Mouse (Mus musculus): ENCODE measurements around the gene Ngp. TPM values are rescaled to one million over a fixed set of nuclear protein-coding genes. Genes with fewer than 3 reads are reported as not detected.
A peak's percentile ranks its signal among the peaks of the same experiment; 100 is the strongest.

The Ngp gene
- polyA plus RNA-seq, 1 experiment from 2014 or later, result 8.5 TPM

DNA sequence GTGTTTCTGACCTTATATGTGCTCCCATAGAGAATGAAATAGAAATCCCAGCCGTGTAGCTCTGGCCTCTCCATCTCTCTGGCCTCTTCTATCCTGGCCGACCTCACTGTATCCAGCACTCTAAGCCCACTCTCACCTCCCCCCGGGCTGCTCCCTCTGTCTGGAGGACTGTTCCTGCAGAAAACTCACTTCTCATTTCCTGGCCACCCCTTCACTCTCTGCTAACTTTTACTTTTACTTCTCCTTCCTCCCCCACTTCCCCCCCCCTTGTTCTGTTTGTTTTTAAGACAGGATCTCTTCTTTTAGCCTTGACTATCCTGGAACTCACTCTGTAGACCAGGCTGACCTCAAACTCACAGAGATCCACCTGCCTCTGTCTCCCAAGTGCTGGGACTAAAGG is 33.0 kb downstream of the Ngp start:
- H3K4me3 ChIP-seq (ENCODE audit: low read length), result no peak overlapping the region
- H3K4me1 ChIP-seq (ENCODE audit: control insufficient read depth, insufficient read depth, low read length), result 0 out of 2 replicates have a peak, but pooled peaks cover 2% of the 10 kb centered on the region
- H3K27me3 ChIP-seq (replicated peaks; ENCODE audit: control insufficient read depth, insufficient read depth, low read length), result no peaks in the 10 kb centered on the region
- no peaks in the 10 kb centered on the region for H3K9me3 ChIP-seq (ENCODE audit: control insufficient read depth, low read length)
- H3K27ac ChIP-seq (ENCODE audit: low read length), result no peak overlapping the region
- H3K36me3 ChIP-seq (ENCODE audit: control insufficient read depth, insufficient read depth, low read length), result no peaks in the 10 kb centered on the region
- no peak overlapping the region for H3K9ac ChIP-seq (ENCODE audit: low read depth, low read length)
- no peak for ATAC-seq
- H3K4me2 ChIP-seq (ENCODE audit: low read depth, low read length), result no peak overlapping the region
- 72% methylated on average over 3 of the region's 3 CpGs for WGBS

DNA sequence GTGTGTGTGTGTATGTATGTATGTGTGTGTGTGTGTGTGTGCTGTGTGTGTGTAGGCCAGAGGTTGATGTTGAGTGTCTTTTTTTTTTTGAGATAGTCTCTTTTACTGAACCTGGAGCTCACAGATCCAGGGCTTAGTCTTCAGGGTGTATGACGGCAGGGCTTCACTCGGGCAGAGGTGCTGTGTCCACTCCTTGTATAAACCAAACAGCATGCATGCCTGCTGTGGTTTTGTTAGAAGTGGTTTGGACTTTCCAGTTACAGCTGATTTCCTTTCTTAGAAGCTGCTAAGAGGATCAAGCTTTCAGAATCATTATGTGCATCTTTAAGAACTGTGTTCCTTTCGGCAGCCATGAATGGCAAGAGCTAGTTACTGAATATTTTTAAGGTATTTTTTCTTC is 38.4 kb downstream of the Ngp start:
- 84% methylated on average over 3 of the region's 3 CpGs for WGBS
- no peaks in the 10 kb centered on the region for H3K9me3 ChIP-seq (ENCODE audit: control insufficient read depth, low read length)

DNA sequence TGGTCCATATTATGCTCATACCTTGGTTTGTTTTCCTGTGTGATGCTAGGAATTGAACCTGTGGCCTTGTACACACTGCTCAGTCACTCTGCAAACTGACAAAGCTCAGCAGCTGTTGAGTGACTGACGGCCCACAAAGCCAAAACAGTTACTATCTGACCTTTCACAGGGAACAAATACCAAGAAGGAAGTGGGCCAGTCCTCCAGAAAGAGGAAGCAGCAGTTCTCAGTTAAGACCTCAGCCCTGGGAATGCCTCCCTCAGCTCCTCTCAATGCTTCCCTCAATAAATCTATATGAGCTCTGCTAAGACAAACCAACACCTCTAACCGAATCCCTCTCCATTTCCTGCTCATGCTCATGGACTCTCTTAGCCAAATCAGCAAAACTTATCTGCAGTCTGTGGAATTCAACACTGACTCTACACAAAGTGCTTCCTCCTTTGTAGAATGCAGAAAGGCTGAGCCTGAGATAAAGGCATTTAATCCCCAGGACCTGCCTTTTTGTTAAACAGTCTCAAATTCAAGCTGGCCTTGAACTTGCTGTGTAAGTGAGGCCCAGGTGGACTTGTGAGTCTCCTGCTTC is 39.7 kb downstream of the Ngp start:
- Histone ChIP-seq H3K4me3 (ENCODE audit: low read length) (no peak overlapping the region), H3K4me1 (ENCODE audit: control insufficient read depth, insufficient read depth, low read length) (no peaks in the 10 kb centered on the region), H3K27ac (ENCODE audit: low read length) (peak overlapping the region; percentile 52), H3K27me3 (replicated peaks; ENCODE audit: control insufficient read depth, insufficient read depth, low read length) (no peaks in the 10 kb centered on the region), H3K9me3 (ENCODE audit: control insufficient read depth, low read length) (no peaks in the 10 kb centered on the region), H3K36me3 (ENCODE audit: control insufficient read depth, insufficient read depth, low read length) (no peaks in the 10 kb centered on the region), H3K4me2 (ENCODE audit: low read depth, low read length) (no peak overlapping the region), H3K9ac (ENCODE audit: low read depth, low read length) (no peak overlapping the region)
- WGBS, result 30% methylated on average over 2 of the region's 2 CpGs
- ATAC-seq, result peak; percentile 57

More for the DNA sequence above, 38.4 kb downstream of the Ngp start:
- no peak for ATAC-seq
- Histone ChIP-seq H3K9ac (ENCODE audit: low read depth, low read length) (no peak overlapping the region), H3K27me3 (replicated peaks; ENCODE audit: control insufficient read depth, insufficient read depth, low read length) (no peaks in the 10 kb centered on the region), H3K4me3 (ENCODE audit: low read length) (no peak overlapping the region), H3K27ac (ENCODE audit: low read length) (no peak overlapping the region), H3K4me2 (ENCODE audit: low read depth, low read length) (no peak overlapping the region), H3K4me1 (ENCODE audit: control insufficient read depth, insufficient read depth, low read length) (no peaks in the 10 kb centered on the region), H3K36me3 (ENCODE audit: control insufficient read depth, insufficient read depth, low read length) (no peaks in the 10 kb centered on the region)

DNA sequence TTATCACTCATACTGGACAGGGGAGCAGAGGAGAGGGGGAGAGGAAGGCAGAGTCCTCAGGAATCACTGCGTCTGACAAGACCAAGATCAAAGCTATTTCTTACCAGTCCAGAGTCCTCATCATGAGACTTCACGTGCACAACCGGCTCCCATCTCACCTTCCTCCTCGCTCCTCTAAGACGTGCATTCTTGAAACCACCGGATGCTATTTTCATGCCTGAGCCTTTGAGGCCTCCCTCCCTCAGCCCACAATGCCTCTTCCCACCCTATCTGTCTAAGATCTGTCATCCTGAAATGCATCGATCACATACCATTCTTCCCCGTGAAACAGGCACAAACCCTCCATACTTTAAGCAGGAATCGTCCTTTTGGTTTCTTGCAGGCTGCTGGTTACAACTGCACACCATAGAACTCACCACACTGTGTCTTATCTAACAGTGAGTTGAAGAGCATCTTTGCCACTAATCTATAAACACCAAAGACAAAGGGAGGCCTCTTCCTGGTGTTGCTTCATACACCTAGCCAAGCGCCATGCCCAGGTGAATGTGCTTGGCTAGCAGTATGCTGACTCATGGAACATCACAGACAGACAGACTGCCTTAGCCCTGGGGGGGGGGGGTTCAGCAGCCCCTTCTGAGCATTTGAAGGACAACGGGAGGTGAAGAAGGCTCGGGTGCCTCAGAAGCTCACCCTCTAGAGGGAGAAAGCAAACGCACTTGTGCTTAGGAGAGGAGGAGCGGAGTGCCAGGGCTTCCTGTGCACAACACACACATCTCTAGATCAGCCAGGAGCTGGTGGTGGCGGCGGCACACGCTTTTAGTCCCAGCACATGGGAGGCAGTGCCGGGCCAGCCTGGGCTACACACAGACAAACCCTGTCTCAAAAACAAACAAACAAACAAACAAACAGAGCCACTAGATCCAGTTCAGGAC is 41.6 kb downstream of the Ngp start:
- Histone ChIP-seq H3K27ac (ENCODE audit: low read length) (no peak overlapping the region), H3K4me1 (ENCODE audit: control insufficient read depth, insufficient read depth, low read length) (no peaks in the 10 kb centered on the region), H3K4me3 (ENCODE audit: low read length) (no peak overlapping the region), H3K9me3 (ENCODE audit: control insufficient read depth, low read length) (no peaks in the 10 kb centered on the region), H3K4me2 (ENCODE audit: low read depth, low read length) (no peak overlapping the region), H3K9ac (ENCODE audit: low read depth, low read length) (no peak overlapping the region), H3K27me3 (replicated peaks; ENCODE audit: control insufficient read depth, insufficient read depth, low read length) (no peaks in the 10 kb centered on the region), H3K36me3 (ENCODE audit: control insufficient read depth, insufficient read depth, low read length) (no peaks in the 10 kb centered on the region)
- 85% methylated on average over 18 of the region's 18 CpGs for WGBS
- ATAC-seq, result 0 out of 2 replicates have a peak, but pooled peaks have one; percentile 51

DNA sequence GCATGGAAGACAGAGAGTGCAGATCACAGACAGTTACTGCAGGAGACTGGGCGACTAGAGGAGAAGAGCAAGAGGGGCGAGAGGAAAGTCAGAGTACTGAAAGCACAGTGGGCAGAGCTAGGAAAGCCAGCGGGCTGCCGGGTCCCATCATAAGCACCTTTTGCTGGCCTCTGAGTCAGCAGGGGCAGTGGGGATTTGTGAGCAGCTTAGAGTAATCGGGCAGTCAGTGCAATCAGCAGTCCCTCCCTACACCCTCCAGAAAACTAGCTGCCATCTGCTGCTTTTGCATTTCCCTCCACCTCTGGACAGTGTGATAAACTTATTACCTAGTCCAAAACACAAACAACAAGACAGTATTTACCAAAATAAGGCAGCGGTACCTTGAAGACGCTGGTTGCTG is 42.8 kb downstream of the Ngp start:
- H3K4me1 ChIP-seq (ENCODE audit: control insufficient read depth, insufficient read depth, low read length), result no peaks in the 10 kb centered on the region
- 67% methylated on average over 7 of the region's 7 CpGs for WGBS
- H3K27ac ChIP-seq (ENCODE audit: low read length), result no peak overlapping the region
- ATAC-seq, result no peak
- no peaks in the 10 kb centered on the region for H3K36me3 ChIP-seq (ENCODE audit: control insufficient read depth, insufficient read depth, low read length)
- H3K9ac ChIP-seq (ENCODE audit: low read depth, low read length), result no peak overlapping the region
- H3K4me2 ChIP-seq (ENCODE audit: low read depth, low read length), result no peak overlapping the region
- no peaks in the 10 kb centered on the region for H3K9me3 ChIP-seq (ENCODE audit: control insufficient read depth, low read length)
- no peaks in the 10 kb centered on the region for H3K27me3 ChIP-seq (replicated peaks; ENCODE audit: control insufficient read depth, insufficient read depth, low read length)
- H3K4me3 ChIP-seq (ENCODE audit: low read length), result no peak overlapping the region

DNA sequence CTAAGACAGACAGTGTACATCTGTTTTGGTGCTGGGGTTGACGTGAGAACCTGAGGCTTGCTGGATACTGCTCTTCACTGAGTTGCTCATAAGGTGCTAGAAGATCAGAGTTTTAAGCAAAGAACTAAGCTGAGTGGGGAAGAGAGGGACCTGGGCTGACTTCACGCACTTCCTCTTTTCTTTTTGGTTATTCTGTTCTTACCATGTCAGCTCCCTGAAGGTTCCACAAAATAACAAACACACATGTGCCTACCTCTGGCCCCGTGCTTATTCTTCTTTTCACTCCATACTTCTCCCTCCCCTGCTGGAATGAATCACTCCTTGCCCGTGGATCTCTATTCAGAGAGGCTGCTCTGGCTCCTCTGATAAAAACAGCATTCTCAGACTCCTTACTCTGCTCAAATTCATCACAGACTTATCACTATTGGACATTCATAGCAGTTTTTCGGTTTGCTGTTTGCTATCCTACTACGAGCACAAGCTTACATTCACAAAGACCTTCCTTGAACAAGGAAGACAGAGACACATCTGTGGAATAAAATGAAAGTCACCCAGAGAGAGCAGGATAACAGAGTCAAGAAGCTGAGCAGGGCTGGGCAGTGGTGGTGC is 44.5 kb downstream of the Ngp start:
- Histone ChIP-seq H3K4me2 (ENCODE audit: low read depth, low read length) (no peak overlapping the region), H3K9ac (ENCODE audit: low read depth, low read length) (no peak overlapping the region), H3K9me3 (ENCODE audit: control insufficient read depth, low read length) (no peaks in the 10 kb centered on the region), H3K4me3 (ENCODE audit: low read length) (no peak overlapping the region), H3K27ac (ENCODE audit: low read length) (no peak overlapping the region), H3K4me1 (ENCODE audit: control insufficient read depth, insufficient read depth, low read length) (no peaks in the 10 kb centered on the region), H3K36me3 (ENCODE audit: control insufficient read depth, insufficient read depth, low read length) (no peaks in the 10 kb centered on the region), H3K27me3 (replicated peaks; ENCODE audit: control insufficient read depth, insufficient read depth, low read length) (no peaks in the 10 kb centered on the region)
- WGBS, result 93% methylated on average over 6 of the region's 6 CpGs
- ATAC-seq, result no peak

DNA sequence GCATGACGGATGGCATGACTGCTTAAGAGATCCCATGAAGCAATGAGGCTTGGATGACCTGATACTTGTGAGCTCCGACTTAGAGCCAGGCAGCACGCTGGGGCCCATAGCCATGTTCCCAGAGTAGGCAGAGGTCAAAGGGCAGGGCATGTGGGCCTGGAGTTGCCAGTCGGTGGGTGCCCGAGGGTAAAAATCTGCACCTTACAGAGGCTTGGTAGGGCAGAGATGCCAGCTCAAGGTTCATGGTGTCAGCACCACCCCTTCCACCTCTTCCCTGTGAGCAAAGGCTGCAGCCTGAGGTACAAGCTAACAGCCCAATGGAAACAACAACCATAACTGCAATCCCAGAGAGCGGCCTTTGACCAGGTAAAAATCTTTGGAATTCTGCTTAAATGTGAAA is 45.8 kb downstream of the Ngp start:
- Histone ChIP-seq H3K9ac (ENCODE audit: low read depth, low read length) (no peak overlapping the region), H3K4me2 (ENCODE audit: low read depth, low read length) (no peak overlapping the region), H3K4me1 (ENCODE audit: control insufficient read depth, insufficient read depth, low read length) (no peaks in the 10 kb centered on the region), H3K9me3 (ENCODE audit: control insufficient read depth, low read length) (no peaks in the 10 kb centered on the region), H3K27me3 (replicated peaks; ENCODE audit: control insufficient read depth, insufficient read depth, low read length) (no peaks in the 10 kb centered on the region), H3K4me3 (ENCODE audit: low read length) (no peak overlapping the region), H3K27ac (ENCODE audit: low read length) (no peak overlapping the region), H3K36me3 (ENCODE audit: control insufficient read depth, insufficient read depth, low read length) (no peaks in the 10 kb centered on the region)
- 90% methylated on average over 6 of the region's 6 CpGs for WGBS
- ATAC-seq, result no peak

DNA sequence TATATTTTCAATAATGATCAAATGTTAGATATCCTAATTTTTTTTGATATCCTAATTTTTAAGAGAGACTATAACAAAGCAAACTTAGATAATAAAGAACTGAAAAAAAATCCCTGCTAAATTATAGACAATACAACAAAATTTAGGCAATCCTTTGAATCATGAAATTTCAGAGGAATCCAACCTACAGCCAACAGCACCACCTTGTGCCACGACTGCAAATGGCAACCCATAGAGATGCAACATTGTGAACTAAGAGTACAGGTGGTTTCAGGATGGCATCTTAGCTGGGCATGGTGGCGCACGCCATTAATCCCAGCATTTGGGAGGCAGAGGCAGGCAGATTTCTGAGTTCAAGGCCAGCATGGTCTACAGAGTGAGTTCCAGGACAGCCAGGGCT is 46.6 kb downstream of the Ngp start:
- H3K4me1 ChIP-seq (ENCODE audit: control insufficient read depth, insufficient read depth, low read length), result no peaks in the 10 kb centered on the region
- no peak overlapping the region for H3K9ac ChIP-seq (ENCODE audit: low read depth, low read length)
- H3K4me3 ChIP-seq (ENCODE audit: low read length), result no peak overlapping the region
- no peaks in the 10 kb centered on the region for H3K36me3 ChIP-seq (ENCODE audit: control insufficient read depth, insufficient read depth, low read length)
- H3K27ac ChIP-seq (ENCODE audit: low read length), result no peak overlapping the region
- H3K27me3 ChIP-seq (replicated peaks; ENCODE audit: control insufficient read depth, insufficient read depth, low read length), result no peaks in the 10 kb centered on the region
- WGBS, result 84% methylated on average over 3 of the region's 3 CpGs
- ATAC-seq, result no peak
- no peak overlapping the region for H3K4me2 ChIP-seq (ENCODE audit: low read depth, low read length)
- H3K9me3 ChIP-seq (ENCODE audit: control insufficient read depth, low read length), result no peaks in the 10 kb centered on the region

Measured in intestine, embryonic 16.5 days (tissue).